Mouse (Mus musculus) midbrain, embryonic 11.5 days (tissue): ENCODE measurements at regions not wholly inside any gene's neighbourhood (a gene's known extent, or its start where the extent isn't known, plus 50 kb on each side); places are given as distances from the start of the nearest gene placed in this dataset.
"Not testable (repeated sequence)": the region's sequence is repeated elsewhere in the genome, so short reads cannot be mapped to it uniquely, and the experiment has no call there.

ENCODE experiments used
- ATAC-seq: fragments of 200-750 bp; cut with Nextera tagmentation; 2 replicates; pipeline ENCODE4 v1.8.0; 2017; ENCODE audit warnings: moderate TSS enrichment, moderate library complexity; ENCODE audit not compliant: low FRiP score
- DNase-seq: peaks from one replicate; pipeline ENCODE4 v3.0.0; 2015; ENCODE audit warnings: low spot score; ENCODE audit errors: missing footprints
- H3K27ac ChIP-seq: fragments of 300-500 bp; sonication (generic); 2 replicates; pipeline ENCODE4 v1.5.1; 2014; ENCODE audit warnings: low read depth, low read length
- H3K27me3 ChIP-seq: fragments of 300-500 bp; sonication (generic); 2 replicates; pipeline ENCODE4 v1.6.1; 2014; ENCODE audit warnings: mild to moderate bottlenecking, low read length, moderate library complexity, mixed read lengths; ENCODE audit not compliant: control insufficient read depth, insufficient read depth
- H3K36me3 ChIP-seq: fragments of 300-500 bp; sonication (generic); 2 replicates; pipeline ENCODE4 v1.6.1; 2014; ENCODE audit warnings: mild to moderate bottlenecking, low read length, moderate library complexity, mixed read lengths; ENCODE audit not compliant: control insufficient read depth, insufficient read depth
- H3K4me1 ChIP-seq: fragments of 300-500 bp; sonication (generic); 2 replicates; pipeline ENCODE4 v1.6.1; 2014; ENCODE audit warnings: low read length; ENCODE audit not compliant: control insufficient read depth, insufficient read depth
- H3K4me2 ChIP-seq: fragments of 300-500 bp; sonication (generic); 2 replicates; pipeline ENCODE4 v1.6.1; 2014; ENCODE audit warnings: mild to moderate bottlenecking, moderate library complexity
- H3K4me3 ChIP-seq: fragments of 300-500 bp; sonication (generic); 2 replicates; pipeline ENCODE4 v1.5.1; 2014; ENCODE audit warnings: low read depth, low read length
- H3K9ac ChIP-seq: fragments of 300-500 bp; sonication (generic); 2 replicates; pipeline ENCODE4 v1.6.1; 2014; ENCODE audit warnings: low read length
- H3K9me3 ChIP-seq: fragments of 300-500 bp; sonication (generic); 2 replicates; pipeline ENCODE4 v1.6.1; 2016; ENCODE audit warnings: low read length; ENCODE audit not compliant: control insufficient read depth
- WGBS: fragments of 180-500 bp; shearing (Covaris S2); extraction: QIAGEN DNeasy Blood & Tissue Kit; methylation state at CpG from one replicate; pipeline ENCODE4 v1.1.7; 2014; 5-methylcytosine and 5-hydroxymethylcytosine counted together

GRCm38 (mm10) chr4:45613498-45613897 lies 81.2 kb upstream of the Shb start:
- not testable (repeated sequence) for ATAC-seq, H3K4me1 ChIP-seq, H3K36me3 ChIP-seq, H3K4me3 ChIP-seq, H3K27ac ChIP-seq, H3K9me3 ChIP-seq, DNase-seq, H3K9ac ChIP-seq, H3K27me3 ChIP-seq, H3K4me2 ChIP-seq
- 73% methylated on average over 3 of the region's 3 CpGs for WGBS

GRCm38 (mm10) chr4:45612132-45612531 lies 79.9 kb upstream of the Shb start:
- 47% methylated on average over 5 of the region's 5 CpGs for WGBS
- H3K9me3 ChIP-seq: no peaks in the 10 kb centered on the region

DNA sequence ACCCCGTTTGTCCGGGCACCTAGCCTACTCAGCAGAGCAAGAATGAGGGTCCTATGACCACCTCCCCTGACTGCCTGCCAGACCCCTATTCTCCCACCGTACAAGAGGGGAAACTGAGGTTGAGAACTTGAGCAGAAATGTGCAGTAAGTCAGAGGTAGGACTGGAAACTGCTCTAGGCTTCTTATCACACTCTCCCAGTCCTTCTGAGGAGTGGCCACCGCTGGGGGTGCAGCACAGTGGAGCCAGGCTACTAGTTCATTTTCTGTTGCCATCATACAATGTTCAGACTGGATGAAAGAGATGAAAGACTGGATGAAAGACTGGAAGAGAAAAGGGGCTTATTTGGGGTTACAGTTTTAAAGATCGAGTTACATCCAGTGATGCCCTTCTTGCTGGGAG lies 78.7 kb upstream of the Shb start:
- Histone ChIP-seq H3K27ac (no peak overlapping the region), H3K27me3 (no peaks in the 10 kb centered on the region; the same call in 1 of the 2 replicates), H3K36me3 (no peaks in the 10 kb centered on the region), H3K9me3 (no peaks in the 10 kb centered on the region), H3K4me1 (no peaks in the 10 kb centered on the region), H3K4me2 (no peak overlapping the region), H3K9ac (no peak overlapping the region), H3K4me3 (no peak overlapping the region)
- no peak for ATAC-seq
- WGBS: 90% methylated on average over 5 of the region's 5 CpGs
- DNase-seq: no peak

More at GRCm38 (mm10) chr4:45612132-45612531, 79.9 kb upstream of the Shb start:
- no peak for DNase-seq
- no peak overlapping the region for H3K9ac ChIP-seq
- no peak overlapping the region for H3K4me2 ChIP-seq
- no peak overlapping the region for H3K27ac ChIP-seq
- H3K4me1 ChIP-seq: peaks cover 3% of the 10 kb centered on the region; the same call in 1 of the 2 replicates
- no peaks in the 10 kb centered on the region for H3K36me3 ChIP-seq
- H3K27me3 ChIP-seq: no peaks in the 10 kb centered on the region; the same call in 1 of the 2 replicates
- no peak overlapping the region for H3K4me3 ChIP-seq
- ATAC-seq: no peak

DNA sequence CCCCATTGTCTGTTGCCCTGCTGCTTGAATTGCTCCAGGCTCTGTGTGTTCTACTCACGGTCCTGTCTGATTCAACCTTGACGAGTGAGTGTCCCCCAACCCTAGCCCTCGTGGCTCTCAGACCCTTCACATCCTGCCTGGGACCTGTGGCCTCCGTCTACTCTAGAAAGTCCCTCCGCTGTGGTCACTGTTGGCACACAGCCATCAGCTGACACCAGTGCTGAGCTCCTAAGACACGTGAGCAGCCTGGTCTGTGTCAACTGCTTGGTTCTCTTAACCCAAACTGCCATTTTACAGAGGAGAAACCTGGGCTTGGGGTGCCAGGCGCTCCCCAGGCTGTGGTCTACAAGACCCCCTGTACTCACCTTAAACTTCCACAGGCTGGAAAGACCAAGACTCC lies 74.3 kb upstream of the Shb start:
- no peak for DNase-seq
- Histone ChIP-seq H3K4me1 (peaks cover 8% of the 10 kb centered on the region; the same call in 1 of the 2 replicates), H3K4me3 (no peak overlapping the region), H3K36me3 (no peaks in the 10 kb centered on the region), H3K27ac (no peak overlapping the region), H3K9me3 (no peaks in the 10 kb centered on the region), H3K9ac (no peak overlapping the region), H3K4me2 (no peak overlapping the region), H3K27me3 (peaks cover 2% of the 10 kb centered on the region)
- 80% methylated on average over 7 of the region's 7 CpGs for WGBS
- ATAC-seq: no peak

DNA sequence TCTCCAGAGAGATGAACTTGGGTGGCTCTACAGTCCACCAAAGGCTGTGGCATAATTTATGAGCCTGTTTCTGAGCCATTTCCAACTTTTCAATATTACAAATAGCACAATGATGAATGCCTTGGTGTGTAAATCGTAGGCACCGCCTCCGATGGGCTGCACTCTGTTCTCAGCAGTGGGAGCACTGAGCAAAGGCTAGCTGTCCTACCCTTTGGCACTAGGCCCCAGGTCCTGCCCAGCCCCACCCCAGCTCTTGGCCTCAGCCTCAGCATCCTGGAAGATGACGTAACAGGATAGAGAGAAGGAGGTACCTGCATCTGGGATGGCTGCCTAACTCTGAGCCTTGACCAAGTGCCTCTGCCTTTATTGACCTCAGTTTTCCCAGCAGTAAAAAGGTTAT lies 73.4 kb upstream of the Shb start:
- Histone ChIP-seq H3K27me3 (peaks cover 2% of the 10 kb centered on the region), H3K9ac (no peak overlapping the region), H3K4me3 (no peak overlapping the region), H3K9me3 (no peaks in the 10 kb centered on the region), H3K4me2 (no peak overlapping the region), H3K27ac (no peak overlapping the region), H3K36me3 (no peaks in the 10 kb centered on the region), H3K4me1 (peaks cover 8% of the 10 kb centered on the region; the same call in 1 of the 2 replicates)
- DNase-seq (no peak), ATAC-seq (no peak)
- 87% methylated on average over 4 of the region's 4 CpGs for WGBS

GRCm38 (mm10) chr4:45604271-45604800 lies 72.1 kb upstream of the Shb start:
- no peak overlapping the region for H3K4me2 ChIP-seq
- no peak for ATAC-seq

DNA sequence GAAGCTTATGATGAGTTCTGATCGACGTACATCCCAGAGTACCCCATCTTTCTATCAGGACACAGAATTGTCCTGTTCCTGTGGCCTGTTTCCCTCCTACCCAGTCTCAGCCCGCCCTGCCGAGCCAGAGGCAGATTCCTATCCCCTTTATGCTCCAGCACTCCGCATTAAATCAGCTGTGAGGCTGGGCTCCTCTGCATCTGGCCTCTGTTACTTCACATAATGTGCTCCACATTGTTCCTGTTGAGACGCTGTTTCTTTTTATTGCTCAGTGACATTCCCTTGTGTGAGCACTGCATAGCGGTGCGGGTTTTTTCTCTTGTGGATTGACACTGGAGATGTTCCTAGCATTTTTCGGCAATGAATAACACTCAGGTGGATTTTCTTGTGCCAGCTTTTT lies 68.2 kb upstream of the Shb start:
- no peak overlapping the region for H3K4me3 ChIP-seq
- 33% methylated on average over 9 of the region's 9 CpGs for WGBS
- no peak overlapping the region for H3K27ac ChIP-seq

More at GRCm38 (mm10) chr4:45604271-45604800, 72.1 kb upstream of the Shb start:
- H3K27ac ChIP-seq: no peak overlapping the region
- no peak for DNase-seq
- H3K9me3 ChIP-seq: no peaks in the 10 kb centered on the region
- WGBS: 34% methylated on average over 5 of the region's 5 CpGs
- peaks cover 10% of the 10 kb centered on the region for H3K4me1 ChIP-seq
- no peak overlapping the region for H3K9ac ChIP-seq
- H3K27me3 ChIP-seq: peaks cover 2% of the 10 kb centered on the region
- H3K36me3 ChIP-seq: no peaks in the 10 kb centered on the region
- no peak overlapping the region for H3K4me3 ChIP-seq

DNA sequence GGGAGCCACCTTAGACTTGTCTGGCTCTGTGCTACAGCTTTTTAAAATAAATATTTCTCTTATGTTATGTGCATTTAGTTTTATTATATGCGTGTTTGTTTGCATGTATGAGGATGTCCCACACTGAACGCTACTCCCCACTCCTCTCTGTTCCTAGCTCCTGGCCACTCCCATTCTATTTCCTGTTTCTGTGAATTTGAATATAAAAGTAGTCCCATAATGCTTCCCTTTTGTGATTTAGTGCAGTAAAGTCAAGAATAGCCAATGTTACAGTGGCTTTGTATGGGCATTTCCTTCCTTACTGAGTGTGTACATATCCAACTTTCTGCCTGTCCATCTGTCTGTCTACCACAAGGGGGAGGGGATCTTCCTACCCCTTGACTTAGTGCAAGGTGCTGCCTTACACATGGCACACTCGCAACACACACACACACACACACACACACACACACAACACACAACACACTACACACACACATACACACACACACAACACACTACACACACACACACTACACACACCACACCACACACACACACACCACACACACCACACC lies 61.2 kb upstream of the Shb start:
- ATAC-seq (no peak), DNase-seq (no peak)
- no peak overlapping the region for H3K4me3 ChIP-seq
- peaks cover 15% of the 10 kb centered on the region for H3K4me1 ChIP-seq
- no peaks in the 10 kb centered on the region for H3K9me3 ChIP-seq
- no peak overlapping the region for H3K4me2 ChIP-seq
- H3K27me3 ChIP-seq: no peaks in the 10 kb centered on the region
- H3K27ac ChIP-seq: no peak overlapping the region
- 83% methylated on average over 3 of the region's 3 CpGs for WGBS
- H3K9ac ChIP-seq: no peak overlapping the region
- no peaks in the 10 kb centered on the region for H3K36me3 ChIP-seq

More for the DNA sequence above, 68.2 kb upstream of the Shb start:
- H3K9ac ChIP-seq: no peak overlapping the region
- H3K9me3 ChIP-seq: no peaks in the 10 kb centered on the region
- peaks cover 2% of the 10 kb centered on the region for H3K27me3 ChIP-seq
- ATAC-seq (no peak), DNase-seq (no peak)
- H3K36me3 ChIP-seq: no peaks in the 10 kb centered on the region
- H3K4me1 ChIP-seq: peaks cover 10% of the 10 kb centered on the region
- no peak overlapping the region for H3K4me2 ChIP-seq

DNA sequence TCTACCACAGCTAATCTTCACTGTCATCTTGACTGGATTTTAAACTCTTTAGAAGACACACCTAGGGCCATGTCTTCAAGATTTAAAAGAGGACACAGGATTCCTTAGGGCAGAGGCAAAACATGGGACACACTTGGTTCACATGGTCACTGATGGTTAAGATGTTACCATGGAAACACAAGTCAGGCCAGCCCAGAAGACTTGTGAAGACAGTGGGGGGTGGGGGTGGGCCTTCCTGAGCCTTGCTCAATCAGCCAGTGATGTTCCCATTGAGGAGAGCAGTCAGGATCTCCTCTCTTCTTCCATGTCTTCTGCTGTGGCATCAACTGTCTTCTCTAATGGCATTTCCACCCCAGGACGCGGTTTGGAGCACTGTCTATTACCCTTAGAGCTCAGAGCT lies 60.5 kb upstream of the Shb start:
- WGBS: 40% methylated on average over 2 of the region's 2 CpGs

More for the DNA sequence above, 60.5 kb upstream of the Shb start:
- Histone ChIP-seq H3K36me3 (no peaks in the 10 kb centered on the region), H3K4me2 (no peak overlapping the region), H3K9ac (no peak overlapping the region), H3K4me3 (no peak overlapping the region), H3K4me1 (peaks cover 15% of the 10 kb centered on the region), H3K27ac (no peak overlapping the region), H3K27me3 (no peaks in the 10 kb centered on the region), H3K9me3 (no peaks in the 10 kb centered on the region)
- ATAC-seq: no peak
- DNase-seq: no peak
